Mouse (Mus musculus) liver, adult (tissue): ENCODE results near the gene Gng10.

ENCODE experiments used
- GATA4 ChIP-seq: IDR thresholded peaks from 2 replicates; pipeline ENCODE4 v1.6.1; 2014; ENCODE audit warnings: mild to moderate bottlenecking, low read length; ENCODE audit not compliant: insufficient replicate concordance

The Gng10 gene

DNA sequence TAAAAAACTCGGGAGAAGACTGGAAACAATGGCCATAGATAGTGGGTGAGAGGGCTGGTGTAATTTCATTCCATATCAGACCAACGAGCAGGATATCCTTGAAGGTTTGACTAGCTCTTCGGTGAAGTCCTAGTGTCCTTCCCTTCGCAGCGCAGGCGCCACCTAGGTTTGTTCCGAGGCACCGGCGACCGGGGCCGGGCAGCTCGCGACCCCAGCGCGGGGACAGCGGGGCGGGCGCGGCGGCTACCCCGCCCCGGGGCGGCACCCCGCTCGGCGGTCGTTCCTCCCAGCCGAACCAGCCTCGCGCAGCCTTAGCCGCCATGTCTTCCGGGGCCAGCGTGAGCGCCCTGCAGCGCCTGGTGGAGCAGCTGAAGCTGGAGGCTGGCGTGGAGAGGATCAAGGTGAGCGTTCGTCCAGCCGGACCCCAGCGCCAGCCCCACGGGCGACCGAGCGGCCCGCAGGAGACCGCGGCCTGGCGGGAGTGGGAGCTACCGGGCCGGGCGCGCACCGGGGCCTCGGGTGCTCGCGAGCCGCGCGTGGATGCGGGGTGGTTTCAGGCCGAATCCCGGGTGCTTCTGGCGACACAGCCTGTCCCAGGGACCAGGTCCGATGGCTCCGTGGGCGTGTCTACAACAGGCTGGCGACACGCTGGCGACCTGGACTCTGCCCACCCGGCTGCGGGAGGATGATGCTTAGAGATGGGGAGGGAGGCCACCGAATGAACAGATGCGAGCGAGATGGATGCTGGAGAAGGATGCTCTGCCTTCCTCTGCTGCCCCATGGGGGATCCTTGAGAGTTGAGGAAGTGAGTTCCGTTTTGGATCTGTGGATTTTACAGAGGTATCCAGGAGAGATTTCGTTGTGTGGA lies at the start of gene Gng10:
Gene Gng10, plus strand, starts transcription at position 171 of the 868 bp plus-strand sequence.
- TF ChIP-seq GATA4: no peak

DNA sequence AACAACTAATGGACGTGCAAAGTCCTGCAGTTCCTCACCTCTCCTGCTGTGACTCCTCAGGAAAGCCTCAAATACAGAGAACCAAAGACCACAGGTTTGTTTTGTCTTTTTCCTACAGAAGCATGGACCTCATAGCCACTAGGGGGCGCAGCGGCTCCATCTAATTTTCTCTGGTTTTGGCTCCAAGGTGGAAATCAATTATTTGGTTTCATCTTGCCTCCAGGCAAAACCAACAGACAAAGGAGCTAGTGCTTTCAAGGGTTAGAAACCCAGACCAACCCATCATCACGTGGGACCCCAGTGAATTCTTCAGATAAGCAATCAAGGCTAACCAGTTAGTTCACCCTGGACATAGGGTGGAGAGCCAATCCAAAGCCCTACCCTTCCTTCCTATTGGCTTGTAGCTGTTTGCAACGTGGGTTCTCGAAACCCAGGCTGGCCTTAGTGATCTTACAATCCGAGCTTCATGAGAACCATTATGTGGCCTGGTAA lies 49.7 kb upstream of the Gng10 start:
- TF ChIP-seq GATA4: no peak

DNA sequence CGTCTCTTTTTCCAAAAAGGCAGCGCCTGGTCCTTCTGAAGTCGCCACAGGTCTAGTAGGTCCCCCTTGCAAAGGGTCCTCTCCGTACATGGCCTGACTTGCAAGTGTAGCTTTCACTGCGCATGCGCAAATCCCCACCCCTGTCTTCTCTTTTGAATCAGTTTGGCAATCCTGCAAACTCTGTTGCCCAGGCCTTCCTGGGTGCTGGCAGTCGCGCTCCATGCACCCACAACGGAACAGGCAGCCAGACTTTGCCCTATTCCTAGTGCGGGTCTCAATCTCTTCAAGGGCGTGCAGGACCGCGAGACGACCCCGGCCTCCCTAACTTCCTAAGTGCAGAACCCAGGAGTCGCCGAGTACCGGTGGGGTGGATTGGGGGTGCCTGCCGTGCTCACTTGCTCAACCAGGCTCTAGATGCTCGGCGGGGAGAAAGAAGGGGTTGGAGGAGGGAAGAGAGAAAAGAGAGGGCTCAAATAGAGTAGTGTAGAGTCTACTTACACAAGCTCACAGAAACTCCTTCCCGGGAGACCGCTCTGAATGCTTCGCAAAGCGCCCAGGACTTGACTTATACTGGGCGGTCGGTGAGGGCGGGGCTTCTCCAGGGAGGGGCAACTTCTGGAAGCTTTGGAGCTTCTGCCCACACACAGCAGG lies 48.2 kb upstream of the Gng10 start, which contains the start of gene Ptgr1:
Gene Ptgr1, minus strand, starts transcription at position 580 of the 651 bp plus-strand sequence.
- TF ChIP-seq GATA4: no peak

DNA sequence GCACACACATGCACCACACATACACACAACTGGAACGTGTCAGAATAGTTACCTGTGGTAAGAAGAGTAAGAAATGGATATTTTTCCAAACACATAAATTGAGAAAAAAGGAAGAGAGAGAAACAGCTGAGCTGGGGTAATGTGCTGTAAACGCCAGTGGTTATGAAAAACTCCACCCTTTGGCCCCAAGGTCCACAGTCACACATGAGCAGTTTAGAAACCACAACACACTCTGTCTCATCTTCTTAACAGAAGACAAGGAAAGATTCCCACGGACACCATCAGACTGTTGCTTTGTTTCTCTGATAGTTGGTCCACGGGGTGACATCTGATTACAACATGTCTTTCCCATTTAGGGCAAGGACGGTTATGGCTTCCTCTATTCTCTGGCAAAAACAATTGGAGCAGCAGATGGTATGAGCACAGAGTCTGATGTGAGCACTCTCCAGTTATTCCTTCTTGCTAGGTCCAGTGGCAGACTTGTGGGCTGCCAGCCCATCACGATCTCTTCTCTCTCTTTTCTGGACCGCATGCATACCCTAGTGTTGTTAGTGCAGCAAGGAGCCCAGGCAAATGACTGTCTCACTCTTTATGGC lies 45.5 kb upstream of the Gng10 start:
- TF ChIP-seq GATA4: no peak

DNA sequence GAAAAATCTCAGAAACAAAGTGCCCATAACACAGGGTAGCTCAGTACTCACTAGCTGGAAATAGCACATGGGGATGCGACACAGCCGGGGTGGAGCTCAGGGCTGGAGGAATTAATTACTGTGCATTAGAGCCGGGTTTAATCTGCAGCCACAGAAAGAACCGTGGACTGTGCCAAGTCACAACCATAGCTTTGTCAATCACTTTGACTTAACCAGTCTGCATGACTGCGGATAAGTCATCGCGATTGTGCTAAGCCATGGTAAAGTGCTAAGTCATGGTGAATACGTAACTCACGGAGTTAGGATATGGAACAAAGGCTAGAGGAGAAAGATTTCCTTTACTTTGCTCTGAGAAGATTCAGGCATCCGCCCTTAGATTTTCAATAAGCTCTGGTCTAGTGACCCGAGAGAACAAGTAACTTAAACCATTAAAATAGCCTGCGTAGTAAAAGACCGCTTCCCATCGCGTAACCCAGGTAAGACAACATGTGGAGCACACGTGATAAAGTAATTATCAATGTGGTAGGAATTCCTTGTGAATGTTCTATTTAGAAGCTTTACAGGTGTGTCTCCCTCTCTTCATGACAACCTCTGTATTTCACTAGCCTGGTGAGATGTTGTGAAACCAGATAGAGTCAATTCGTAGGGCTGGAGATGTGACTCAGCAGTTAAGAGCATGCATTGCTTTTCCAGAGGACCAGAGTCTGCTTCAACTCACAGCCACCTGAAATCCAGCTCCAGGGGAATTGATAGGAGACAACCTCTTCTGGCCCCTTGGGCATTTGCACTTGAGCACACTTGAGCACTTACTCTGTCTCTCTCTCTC lies 44.1 kb upstream of the Gng10 start:
- TF ChIP-seq GATA4: no peak

DNA sequence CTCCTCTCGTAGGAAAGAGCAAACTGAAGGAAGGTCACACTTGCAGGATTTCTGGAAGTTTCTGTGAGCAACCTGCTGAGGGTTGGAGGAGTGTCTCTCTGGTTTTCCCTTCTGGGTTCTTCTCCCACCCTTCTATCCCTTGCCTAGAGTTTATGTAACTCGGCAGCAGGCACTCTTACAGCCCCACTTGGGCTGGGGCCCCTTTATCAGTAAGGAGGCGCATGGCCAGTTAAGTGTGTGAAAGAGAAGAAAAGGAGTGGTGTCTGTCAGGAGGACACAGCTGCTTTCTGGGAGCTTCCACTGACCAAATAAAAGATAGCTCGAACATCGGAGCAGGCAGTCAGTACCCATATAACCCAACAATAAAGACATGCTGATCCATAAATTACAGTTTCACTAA lies 42.7 kb upstream of the Gng10 start:
- no peak for TF ChIP-seq GATA4

DNA sequence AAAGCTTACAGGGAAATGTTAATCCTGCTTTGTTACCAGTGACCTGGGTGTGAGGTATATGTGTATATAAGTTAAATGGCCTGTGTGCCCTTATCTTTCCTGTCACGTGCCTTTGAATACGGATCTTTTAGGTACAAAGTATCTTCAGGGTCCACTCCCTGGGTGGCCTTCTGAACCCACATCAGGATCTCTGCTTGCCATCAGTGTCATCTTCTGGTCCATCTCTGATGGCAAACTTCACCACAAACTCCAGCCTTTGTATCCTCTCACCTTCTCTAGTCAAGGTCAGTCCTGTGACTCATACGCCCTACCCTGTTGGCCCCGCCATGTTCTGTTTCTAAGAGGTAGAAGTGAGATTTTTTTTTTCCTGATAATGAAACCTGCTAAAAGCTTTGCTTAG lies 40.1 kb upstream of the Gng10 start, which contains the start of gene Dnajc25:
Gene Dnajc25, plus strand, starts transcription at position 301 of the 400 bp plus-strand sequence.
- TF ChIP-seq GATA4: no peak

DNA sequence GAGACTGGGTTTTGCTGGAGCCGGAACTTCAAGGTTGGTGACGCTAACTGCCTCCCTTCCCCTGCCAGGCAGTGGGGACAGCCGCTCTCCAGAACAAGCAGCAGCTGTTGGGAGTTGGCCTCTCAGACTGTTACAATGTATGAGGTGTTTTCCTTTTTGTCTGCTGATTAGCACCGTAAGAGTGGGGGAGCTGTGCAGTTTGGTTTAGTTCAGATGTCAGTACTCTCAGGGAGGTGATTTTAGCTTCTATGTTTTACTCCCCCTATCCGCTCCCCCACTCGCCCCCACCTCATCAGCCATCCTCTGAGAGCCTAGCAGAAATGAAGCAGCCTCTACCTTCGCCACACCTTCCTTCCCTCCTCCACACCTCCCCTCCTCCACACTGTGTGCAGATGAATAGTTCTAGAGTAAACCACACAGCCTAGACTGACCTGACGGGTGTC lies 39.6 kb upstream of the Gng10 start:
- no peak for TF ChIP-seq GATA4

DNA sequence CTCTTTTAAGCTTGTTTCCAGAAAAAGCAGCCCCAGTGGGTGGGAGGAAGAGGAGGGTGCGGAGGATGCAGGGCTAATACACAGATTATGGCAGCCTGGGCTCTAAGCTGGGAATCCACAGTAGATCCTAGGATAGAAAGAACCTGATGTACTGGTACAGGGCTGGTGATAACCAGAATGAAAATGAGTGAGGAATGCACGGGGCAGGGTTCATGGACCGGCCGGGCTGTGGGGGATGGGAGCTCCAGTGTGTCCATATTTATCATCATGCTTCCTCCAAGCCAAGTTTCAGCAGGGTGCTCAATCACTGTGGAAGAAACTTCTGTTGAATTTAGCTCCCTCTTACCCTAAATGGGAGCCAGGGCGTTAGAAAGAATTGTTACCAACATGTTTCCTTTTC lies 37.8 kb upstream of the Gng10 start:
- no peak for TF ChIP-seq GATA4

DNA sequence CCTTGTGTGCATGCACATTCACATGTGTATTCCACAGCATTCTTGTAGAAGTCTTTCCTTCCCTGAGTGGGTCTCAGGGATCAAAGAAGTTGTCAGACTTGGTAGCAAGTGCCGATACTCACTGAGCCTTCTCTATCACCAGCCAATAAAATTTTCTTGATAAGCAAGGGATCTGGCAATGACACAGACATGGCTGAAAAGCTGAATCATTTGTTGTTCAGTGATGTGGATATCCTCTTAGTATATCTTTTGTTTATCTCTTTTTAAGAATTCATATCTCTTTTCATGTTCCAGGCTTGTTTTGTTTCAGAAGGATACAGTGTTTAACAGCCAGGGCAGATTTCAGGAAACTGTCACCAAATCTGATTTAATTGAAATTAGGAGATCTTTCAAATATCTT lies 36.2 kb upstream of the Gng10 start:
- no peak for TF ChIP-seq GATA4

DNA sequence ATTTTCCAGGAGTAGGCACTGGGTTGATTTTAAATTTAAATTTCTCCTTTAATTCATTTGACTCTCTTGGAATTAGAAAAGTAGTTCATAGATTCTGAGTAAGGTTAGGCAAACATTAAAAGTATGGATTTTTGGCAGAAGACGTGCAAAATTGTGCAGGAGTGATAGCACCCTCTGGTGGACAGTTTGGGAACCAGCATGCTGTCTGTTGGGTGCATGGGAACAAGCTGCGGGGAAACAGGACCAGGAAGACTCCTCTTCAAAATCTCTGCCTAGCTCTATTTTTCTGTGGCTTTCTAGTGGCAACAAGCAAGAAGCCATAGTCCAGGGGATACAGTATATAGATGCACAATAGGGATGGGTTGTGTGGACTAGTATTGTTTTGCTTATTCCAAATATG lies 35.2 kb upstream of the Gng10 start:
- TF ChIP-seq GATA4: no peak

DNA sequence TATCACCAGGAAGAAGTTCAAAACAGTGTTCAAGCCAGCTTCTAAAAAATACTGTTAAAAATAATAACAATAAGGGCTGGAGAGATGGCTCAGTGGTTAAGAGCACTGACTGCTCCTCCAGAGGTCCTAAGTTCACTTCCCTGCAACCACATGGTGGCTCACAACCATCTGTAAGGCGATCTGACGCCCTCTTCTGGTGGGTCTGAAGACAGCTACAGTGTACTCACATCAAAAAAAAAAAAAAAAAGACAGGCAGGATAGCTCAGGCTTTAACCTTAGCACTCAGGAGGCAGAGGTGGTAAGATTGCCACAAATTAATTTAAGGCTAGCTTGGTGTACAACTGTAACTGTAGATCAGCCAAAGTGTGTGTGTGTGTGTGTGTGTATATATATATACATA lies 34.3 kb upstream of the Gng10 start:
- no peak for TF ChIP-seq GATA4

DNA sequence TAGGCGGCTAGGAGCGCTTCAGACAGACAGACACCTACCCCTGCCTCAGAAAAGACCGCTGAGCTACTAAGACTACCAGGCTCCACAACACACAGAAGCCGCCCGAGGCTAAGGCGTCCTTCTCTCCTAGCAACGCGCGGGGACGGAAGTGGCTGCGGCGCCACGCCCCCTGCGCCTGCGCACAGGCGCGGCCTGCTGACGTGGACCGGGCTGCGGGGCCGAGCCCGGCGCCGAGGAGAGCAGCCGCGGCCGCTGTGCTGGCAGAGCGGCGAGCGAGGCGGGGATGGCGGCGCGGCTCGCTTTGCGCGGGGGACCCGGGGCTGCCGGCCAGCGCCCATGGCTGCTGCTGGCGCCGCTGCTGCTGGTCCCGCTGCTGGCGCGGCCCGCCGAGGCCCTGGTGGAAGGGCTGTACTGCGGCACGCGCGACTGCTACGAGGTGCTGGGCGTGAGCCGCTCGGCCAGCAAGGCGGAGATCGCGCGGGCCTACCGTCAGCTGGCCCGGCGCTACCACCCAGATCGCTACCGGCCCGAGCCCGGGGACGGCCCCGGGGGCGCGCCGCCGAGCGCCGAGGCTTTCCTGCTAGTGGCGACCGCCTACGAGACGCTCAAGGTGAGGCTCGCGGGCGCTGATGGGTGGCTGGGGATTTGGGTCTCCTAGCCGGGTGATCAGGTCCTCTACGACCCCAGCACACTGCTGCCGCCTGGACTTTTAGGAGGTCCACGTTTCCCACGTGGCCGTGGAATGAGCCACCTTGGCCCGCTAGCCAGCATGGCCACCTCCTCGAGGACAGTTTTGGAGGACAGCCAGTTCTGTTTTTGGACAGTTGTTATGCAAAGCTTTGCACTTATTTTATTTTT lies 31.7 kb upstream of the Gng10 start, which contains the start of gene Gm20503:
Gene Gm20503, plus strand, starts transcription at position 263 of the 858 bp plus-strand sequence.
- TF ChIP-seq GATA4: no peak

DNA sequence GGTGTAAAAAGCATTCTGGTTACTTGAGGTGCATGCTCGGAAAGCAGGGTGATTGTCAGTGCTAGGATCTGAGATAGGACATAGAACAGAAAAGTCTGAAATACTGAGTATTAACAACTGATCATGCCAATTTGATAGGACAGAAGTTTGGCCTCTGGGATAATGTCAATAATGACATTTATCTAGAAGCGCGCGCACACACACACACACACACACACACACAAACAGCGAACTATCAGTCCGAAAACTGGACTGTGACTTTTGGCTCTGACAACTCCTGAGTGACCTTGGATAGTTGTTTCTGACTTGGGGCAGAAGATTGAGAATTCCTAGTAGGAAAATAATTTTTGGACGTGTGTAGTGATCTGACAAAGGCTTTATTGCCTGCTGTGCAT lies 31.1 kb upstream of the Gng10 start:
- TF ChIP-seq GATA4: peak; percentile 83
